7 mouse cellular contexts compared by ENCODE assay signal in genomic region chr17:46436672-46437366, GRCm38 (mm10). TPM values are rescaled to one million over a fixed set of nuclear protein-coding genes. Genes with fewer than 3 reads are reported as not detected.
DNase-seq lines count a peak whose midpoint lies in the region; ATAC-seq and TF ChIP-seq lines count a peak whose summit lies in the region.

No protein-coding gene starts in this region.

- H3K4me1 ChIP-seq in forebrain, postnatal 0 days (ENCODE audit: insufficient read depth): no peaks in the 10 kb centered on the region
- 0 out of 2 replicates have a peak, but pooled peaks cover 3% of the 10 kb centered on the region for H3K4me1 ChIP-seq in kidney, embryonic 14.5 days (ENCODE audit: control insufficient read depth, insufficient read depth, low read length)
- peaks cover 9% of the 10 kb centered on the region; the same call in 1 of the 2 replicates for H3K4me1 ChIP-seq in neural tube, embryonic 13.5 days (replicated peaks)

- H3K9me3 ChIP-seq in forebrain, postnatal 0 days (ENCODE audit: low read length): no peaks in the 10 kb centered on the region
- no peaks in the 10 kb centered on the region for H3K9me3 ChIP-seq in kidney, embryonic 14.5 days (ENCODE audit: control insufficient read depth, low read length)
- no peaks in the 10 kb centered on the region for H3K9me3 ChIP-seq in neural tube, embryonic 13.5 days

- 28% methylated on average over 23 of the region's 23 CpGs for WGBS in forebrain, postnatal 0 days
- WGBS in kidney, embryonic 14.5 days: 22% methylated on average over 23 of the region's 23 CpGs
- 26% methylated on average over 23 of the region's 23 CpGs for WGBS in neural tube, embryonic 13.5 days

- H3K27me3 ChIP-seq in forebrain, postnatal 0 days (ENCODE audit: insufficient read depth, low read length): no peaks in the 10 kb centered on the region
- H3K27me3 ChIP-seq in kidney, embryonic 14.5 days (ENCODE audit: control insufficient read depth, insufficient read depth, low read length): peaks cover 8% of the 10 kb centered on the region
- H3K27me3 ChIP-seq in neural tube, embryonic 13.5 days: peaks cover 12% of the 10 kb centered on the region

- H3K9ac ChIP-seq in forebrain, postnatal 0 days: no peak overlapping the region
- no peak overlapping the region for H3K9ac ChIP-seq in kidney, embryonic 14.5 days (ENCODE audit: low read depth, low read length)
- peak overlapping the region; percentile 12; the same call in 1 of the 2 replicates for H3K9ac ChIP-seq in neural tube, embryonic 13.5 days

- peak; percentile 58; the same call in 1 of the 2 replicates for ATAC-seq in forebrain, postnatal 0 days
- ATAC-seq in kidney, embryonic 14.5 days (ENCODE audit: low FRiP score, low TSS enrichment): peak; percentile 65
- peak; percentile 54 for ATAC-seq in neural tube, embryonic 13.5 days (ENCODE audit: low read depth)

- no peak overlapping the region for H3K4me3 ChIP-seq in forebrain, postnatal 0 days (ENCODE audit: low read depth, low read length)
- no peak overlapping the region for H3K4me3 ChIP-seq in kidney, embryonic 14.5 days (ENCODE audit: low read length)
- H3K4me3 ChIP-seq in neural tube, embryonic 13.5 days: no peak overlapping the region

- H3K36me3 ChIP-seq in forebrain, postnatal 0 days (ENCODE audit: insufficient read depth): no peaks in the 10 kb centered on the region
- H3K36me3 ChIP-seq in kidney, embryonic 14.5 days (ENCODE audit: control insufficient read depth, insufficient read depth, low read length): no peaks in the 10 kb centered on the region
- no peaks in the 10 kb centered on the region for H3K36me3 ChIP-seq in neural tube, embryonic 13.5 days

- H3K4me2 ChIP-seq in forebrain, postnatal 0 days (ENCODE audit: low read depth): no peak overlapping the region
- H3K4me2 ChIP-seq in kidney, embryonic 14.5 days (replicated peaks; ENCODE audit: low read depth, low read length): 0 out of 2 replicates have a peak overlapping the region, but pooled peaks have one; percentile 8
- H3K4me2 ChIP-seq in neural tube, embryonic 13.5 days: peak overlapping the region; percentile 11; the same call in 1 of the 2 replicates

- intact Hi-C loops in left cerebral cortex, postnatal 10 days (cut with DNase I): no loop called here

- H3K27ac ChIP-seq in forebrain, postnatal 0 days (ENCODE audit: low read depth, low read length): no peak overlapping the region
- no peak overlapping the region for H3K27ac ChIP-seq in kidney, embryonic 14.5 days (ENCODE audit: low read depth, low read length)
- H3K27ac ChIP-seq in neural tube, embryonic 13.5 days (replicated peaks): no peak overlapping the region

- TF ChIP-seq CTCF in forebrain, postnatal 0 days (IDR thresholded peaks at IDR 0.05; ENCODE audit: low read depth): peak; percentile 47; the same call in 1 of the 2 replicates

- DNase-seq in right cerebral cortex, postnatal 25 days: peak; percentile 9
- no peak for DNase-seq in right cerebral cortex, postnatal 4 days
- DNase-seq in cerebellum, postnatal 10 days: peak; percentile 75 to 77
- DNase-seq in forebrain, postnatal 0 days: peak; percentile 31
- no peak for DNase-seq in left cerebral cortex, postnatal 10 days (ENCODE audit: extremely low spot score in 1 of 2, low spot score in 2 of 2)

RNA-seq across cellular contexts. Expression of gene Slc22a7, which starts 1.4 kb away (rescaled TPM):
- total RNA-seq in forebrain, postnatal 0 days (2014; rRNA removed): 0.24 TPM in 1 of 2 replicates, not detected in the other
- polyA plus RNA-seq in forebrain, postnatal 0 days (2015; fragmentation: Nextera tagmentation; extraction: Ambion mirVana): 0.11 and 0.13 TPM in 2 replicates
- polyA plus RNA-seq in kidney, embryonic 14.5 days (2014; fragmentation: Nextera tagmentation; extraction: Ambion mirVana): not detected in 2 replicates
- polyA plus RNA-seq in neural tube, embryonic 13.5 days (2015; fragmentation: Nextera tagmentation; extraction: Ambion mirVana): not detected in 2 replicates
- total RNA-seq in left cerebral cortex, postnatal 10 days (2021): under 1 TPM; 0.26 to 0.75 TPM

RNA-seq across cellular contexts. Expression of gene Crip3, which starts 8.1 kb away (rescaled TPM):
- total RNA-seq in forebrain, postnatal 0 days (2014; rRNA removed): 0.52 and 1.1 TPM in 2 replicates
- polyA plus RNA-seq in forebrain, postnatal 0 days (2015; fragmentation: Nextera tagmentation; extraction: Ambion mirVana): 2.8 and 4.3 TPM in 2 replicates
- polyA plus RNA-seq in kidney, embryonic 14.5 days (2014; fragmentation: Nextera tagmentation; extraction: Ambion mirVana): 0.38 and 0.60 TPM in 2 replicates
- polyA plus RNA-seq in neural tube, embryonic 13.5 days (2015; fragmentation: Nextera tagmentation; extraction: Ambion mirVana): 0.96 and 1.5 TPM in 2 replicates
- 1 to 10 TPM; 3.1 to 5.9 TPM for total RNA-seq in left cerebral cortex, postnatal 10 days (2021)

RNA-seq across cellular contexts. Expression of gene Ttbk1, which starts 50.7 kb away (rescaled TPM):
- total RNA-seq in forebrain, postnatal 0 days (2014; rRNA removed): 32.3 and 36.5 TPM in 2 replicates
- 4.2 and 5.6 TPM in 2 replicates for polyA plus RNA-seq in forebrain, postnatal 0 days (2015; fragmentation: Nextera tagmentation; extraction: Ambion mirVana)
- 0.04 and 0.11 TPM in 2 replicates for polyA plus RNA-seq in kidney, embryonic 14.5 days (2014; fragmentation: Nextera tagmentation; extraction: Ambion mirVana)
- 6.0 and 6.9 TPM in 2 replicates for polyA plus RNA-seq in neural tube, embryonic 13.5 days (2015; fragmentation: Nextera tagmentation; extraction: Ambion mirVana)
- 100 to 1,000 TPM; 115 to 117 TPM for total RNA-seq in left cerebral cortex, postnatal 10 days (2021)

RNA-seq across cellular contexts. Expression of gene Zfp318, which starts 53.3 kb away (rescaled TPM):
- total RNA-seq in forebrain, postnatal 0 days (2014; rRNA removed): 26.1 and 28.3 TPM in 2 replicates
- 11.2 and 17.6 TPM in 2 replicates for polyA plus RNA-seq in forebrain, postnatal 0 days (2015; fragmentation: Nextera tagmentation; extraction: Ambion mirVana)
- 12.1 and 18.3 TPM in 2 replicates for polyA plus RNA-seq in kidney, embryonic 14.5 days (2014; fragmentation: Nextera tagmentation; extraction: Ambion mirVana)
- polyA plus RNA-seq in neural tube, embryonic 13.5 days (2015; fragmentation: Nextera tagmentation; extraction: Ambion mirVana): 20.1 and 20.2 TPM in 2 replicates
- total RNA-seq in left cerebral cortex, postnatal 10 days (2021): 10 to 100 TPM; 78.2 to 79.2 TPM

RNA-seq across cellular contexts. Expression of gene Dnph1, which starts 59.7 kb away (rescaled TPM):
- 5.9 and 6.1 TPM in 2 replicates for total RNA-seq in forebrain, postnatal 0 days (2014; rRNA removed)
- polyA plus RNA-seq in forebrain, postnatal 0 days (2015; fragmentation: Nextera tagmentation; extraction: Ambion mirVana): 14.9 and 16.1 TPM in 2 replicates
- 67.9 and 71.2 TPM in 2 replicates for polyA plus RNA-seq in kidney, embryonic 14.5 days (2014; fragmentation: Nextera tagmentation; extraction: Ambion mirVana)
- polyA plus RNA-seq in neural tube, embryonic 13.5 days (2015; fragmentation: Nextera tagmentation; extraction: Ambion mirVana): 19.0 and 19.2 TPM in 2 replicates
- total RNA-seq in left cerebral cortex, postnatal 10 days (2021): 1 to 10 TPM; 6.0 to 6.2 TPM

Comparison
In these comparisons a context has a peak if more than half of its experiments do, and no peak if none do; other contexts are left out.
1. DNase-seq: peak in right cerebral cortex, postnatal 25 days (single experiment), cerebellum, postnatal 10 days (2 of 2) and forebrain, postnatal 0 days (single experiment); none in right cerebral cortex, postnatal 4 days (single experiment) and left cerebral cortex, postnatal 10 days (0 of 2).
2. Peak in every context shown above with its lines, with median percentiles within 50 percentile points of each other: ATAC-seq.